Mouse (Mus musculus) embryonic facial prominence, embryonic 15.5 days (tissue): Measurements from ENCODE around the gene Ankrd11. TPM values are rescaled to one million over a fixed set of nuclear protein-coding genes. Genes with fewer than 3 reads are reported as not detected.

Source experiments
- ATAC-seq: fragments of 200-750 bp; cut with Nextera tagmentation; 2 replicates; pipeline ENCODE4 v1.8.0; 2017; ENCODE audit warnings: low read depth, moderate TSS enrichment; ENCODE audit not compliant: insufficient number of reproducible peaks, low FRiP score, low TSS enrichment
- H3K27ac ChIP-seq: fragments of 300-500 bp; sonication (generic); replicated peaks from 2 replicates; pipeline ENCODE4 v1.5.1; 2015; ENCODE audit warnings: mild to moderate bottlenecking, inconsistent platforms
- H3K27me3 ChIP-seq: fragments of 300-500 bp; sonication (generic); 2 replicates; pipeline ENCODE4 v1.6.1; 2015; ENCODE audit warnings: inconsistent platforms
- H3K36me3 ChIP-seq: fragments of 300-500 bp; sonication (generic); 2 replicates; pipeline ENCODE4 v1.6.1; 2015; ENCODE audit warnings: mild to moderate bottlenecking, inconsistent platforms
- H3K4me1 ChIP-seq: fragments of 300-500 bp; sonication (generic); 2 replicates; pipeline ENCODE4 v1.6.1; 2015; ENCODE audit warnings: inconsistent platforms
- H3K4me2 ChIP-seq: fragments of 300-500 bp; sonication (generic); replicated peaks from 2 replicates; pipeline ENCODE4 v1.6.1; 2015; ENCODE audit warnings: mild to moderate bottlenecking, inconsistent platforms
- H3K4me3 ChIP-seq: fragments of 300-500 bp; sonication (generic); replicated peaks from 2 replicates; pipeline ENCODE4 v1.5.1; 2015; ENCODE audit warnings: mild to moderate bottlenecking, inconsistent platforms
- H3K9ac ChIP-seq: fragments of 300-500 bp; sonication (generic); 2 replicates; pipeline ENCODE4 v1.6.1; 2015; ENCODE audit warnings: inconsistent platforms
- H3K9me3 ChIP-seq: fragments of 300-500 bp; sonication (generic); replicated peaks from 2 replicates; pipeline ENCODE4 v1.6.1; 2016; ENCODE audit warnings: inconsistent platforms
- WGBS: fragments of 180-500 bp; shearing (Covaris S2); methylation state at CpG from one replicate; pipeline ENCODE4 v1.1.7; 2015; 5-methylcytosine and 5-hydroxymethylcytosine counted together
- polyA plus RNA-seq: library from polyadenylated mRNA; unstranded; fragments of >200 nt; fragmentation: Nextera tagmentation; extraction: Ambion mirVana; gene quantifications from 2 replicates; pipeline ENCODE4 v1.2.1, GENCODE M21; 2015

The Ankrd11 gene
- 56.3 and 69.1 TPM in 2 replicates for polyA plus RNA-seq

- Histone ChIP-seq H3K27ac (peak within 1 kb of the TSS; percentile 97), H3K36me3 (no peaks in the 10 kb centered on the region), H3K4me2 (peak within 1 kb of the TSS; percentile 66), H3K4me3 (peak within 1 kb of the TSS; percentile 100), H3K9me3 (no peaks in the 10 kb centered on the region), H3K9ac (peak within 1 kb of the TSS; percentile 100), H3K4me1 (peaks cover 33% of the 10 kb centered on the region), H3K27me3 (no peaks in the 10 kb centered on the region)
- peak; percentile 97 for ATAC-seq
- WGBS: under 1% methylated on average over 81 of the region's 91 CpGs
Observed at GRCm38 (mm10) chr8:123042158-123042973, at the start of gene Ankrd11. Gene Ankrd11 (minus strand): TSS chr8:123042277.

GRCm38 (mm10) chr8:123087289-123087688 lies 45.2 kb upstream of the Ankrd11 start:
- Histone ChIP-seq H3K4me2 (no peak overlapping the region), H3K4me1 (no peaks in the 10 kb centered on the region), H3K4me3 (no peak overlapping the region), H3K27me3 (no peaks in the 10 kb centered on the region), H3K9me3 (no peaks in the 10 kb centered on the region), H3K36me3 (peaks cover 96% of the 10 kb centered on the region), H3K9ac (no peak overlapping the region), H3K27ac (no peak overlapping the region)
- ATAC-seq: no peak
- WGBS: 81% methylated on average over 9 of the region's 9 CpGs

DNA sequence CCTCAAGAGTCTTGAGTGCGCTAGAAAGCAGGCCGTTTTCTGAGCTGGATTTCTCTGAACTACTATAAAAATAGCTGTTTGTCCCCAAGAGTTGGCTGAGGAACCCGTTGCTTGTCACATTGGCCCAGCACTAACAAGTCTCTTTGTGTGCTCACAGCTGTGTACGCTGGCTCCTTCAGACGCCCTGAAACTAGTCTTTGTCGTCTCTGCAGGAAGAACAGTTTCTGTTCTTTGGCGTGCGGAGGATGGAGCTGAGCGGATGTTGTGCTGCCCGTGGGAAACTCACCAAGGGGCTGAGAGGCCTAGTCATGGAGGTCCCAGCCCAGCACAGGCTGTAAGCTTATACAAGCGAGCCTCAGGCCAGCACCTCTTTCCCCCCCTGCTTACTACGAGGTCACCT lies 41.5 kb upstream of the Ankrd11 start:
- H3K27me3 ChIP-seq: no peaks in the 10 kb centered on the region
- H3K27ac ChIP-seq: no peak overlapping the region
- peaks cover 95% of the 10 kb centered on the region for H3K36me3 ChIP-seq
- H3K4me3 ChIP-seq: no peak overlapping the region
- no peaks in the 10 kb centered on the region for H3K4me1 ChIP-seq
- no peak for ATAC-seq
- no peak overlapping the region for H3K4me2 ChIP-seq
- WGBS: 89% methylated on average over 12 of the region's 12 CpGs
- no peaks in the 10 kb centered on the region for H3K9me3 ChIP-seq
- H3K9ac ChIP-seq: no peak overlapping the region

DNA sequence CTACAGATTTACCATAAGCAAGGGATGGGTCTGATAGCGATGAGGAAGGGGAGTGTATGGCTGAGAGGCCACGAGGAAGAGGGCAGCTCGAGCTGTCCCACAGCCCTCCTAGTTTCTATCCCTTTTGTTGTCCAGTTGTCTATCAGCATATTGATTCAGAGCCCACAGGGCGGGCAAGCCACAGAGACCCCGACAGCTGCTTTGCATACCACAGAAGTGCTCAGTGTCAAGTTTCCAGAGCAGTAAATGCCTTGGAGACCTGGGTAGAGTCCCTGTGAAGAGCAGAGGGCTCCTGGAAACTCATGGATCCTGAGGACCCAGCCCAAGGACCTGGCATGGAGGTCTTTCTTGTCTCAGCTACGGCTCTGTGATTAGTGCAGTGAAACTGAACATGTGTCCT lies 40.9 kb upstream of the Ankrd11 start:
- no peaks in the 10 kb centered on the region for H3K27me3 ChIP-seq
- no peak overlapping the region for H3K9ac ChIP-seq
- H3K9me3 ChIP-seq: no peaks in the 10 kb centered on the region
- ATAC-seq: no peak
- H3K36me3 ChIP-seq: peaks cover 93% of the 10 kb centered on the region
- H3K4me3 ChIP-seq: no peak overlapping the region
- H3K4me1 ChIP-seq: no peaks in the 10 kb centered on the region
- WGBS: 73% methylated on average over 6 of the region's 6 CpGs
- H3K27ac ChIP-seq: no peak overlapping the region
- no peak overlapping the region for H3K4me2 ChIP-seq

DNA sequence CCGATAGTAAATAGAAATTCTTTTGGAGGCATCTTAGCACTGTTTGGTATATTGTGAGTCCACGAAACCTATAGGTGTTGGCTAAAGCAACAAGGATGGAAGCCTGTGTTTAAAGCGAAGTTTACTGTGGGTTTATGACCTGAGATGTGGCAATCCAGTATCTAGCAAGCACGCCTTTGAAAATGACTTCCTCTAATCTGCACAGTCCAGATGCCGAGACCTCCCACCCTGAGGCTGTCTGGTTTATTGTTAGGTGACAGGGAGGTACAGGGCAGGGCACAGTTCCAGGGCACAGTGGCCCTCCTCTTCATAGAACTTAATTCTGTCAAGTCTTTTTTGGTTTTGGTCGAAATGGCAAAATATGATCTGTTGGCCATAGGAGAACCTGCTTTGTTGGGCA lies 35.1 kb upstream of the Ankrd11 start:
- no peak for ATAC-seq
- H3K9me3 ChIP-seq: no peaks in the 10 kb centered on the region

DNA sequence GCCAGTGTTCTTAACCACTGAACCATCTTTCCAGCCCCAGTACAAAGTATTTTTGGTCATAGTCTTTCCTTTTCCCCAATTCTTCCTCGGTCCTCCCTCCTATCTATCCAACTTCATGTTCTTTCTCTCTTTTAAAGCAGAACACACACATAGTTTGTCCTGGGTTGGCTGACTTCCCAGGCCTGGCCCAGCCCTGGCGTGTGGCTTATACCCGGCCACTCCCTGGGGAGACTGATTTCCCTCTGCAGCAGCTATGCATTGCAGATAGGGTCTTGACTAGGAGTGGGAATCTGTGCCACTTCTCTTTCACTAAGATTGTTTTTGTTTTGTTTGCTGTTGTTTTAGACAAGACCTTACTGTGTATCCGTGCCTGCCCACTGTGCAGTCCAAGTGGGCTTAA lies 29.1 kb upstream of the Ankrd11 start:
- Histone ChIP-seq H3K27me3 (no peaks in the 10 kb centered on the region), H3K36me3 (peaks cover 46% of the 10 kb centered on the region), H3K27ac (no peak overlapping the region), H3K4me2 (no peak overlapping the region), H3K9me3 (no peaks in the 10 kb centered on the region), H3K4me1 (peaks cover 13% of the 10 kb centered on the region), H3K4me3 (no peak overlapping the region), H3K9ac (no peak overlapping the region)
- no peak for ATAC-seq
- WGBS: 69% methylated on average over 4 of the region's 4 CpGs

More for the DNA sequence above, 35.1 kb upstream of the Ankrd11 start:
- Histone ChIP-seq H3K27ac (no peak overlapping the region), H3K9ac (no peak overlapping the region), H3K27me3 (no peaks in the 10 kb centered on the region), H3K36me3 (peaks cover 87% of the 10 kb centered on the region), H3K4me2 (no peak overlapping the region), H3K4me1 (no peaks in the 10 kb centered on the region), H3K4me3 (no peak overlapping the region)
- WGBS: 91% methylated on average over 6 of the region's 6 CpGs

- Histone ChIP-seq H3K4me3 (peak overlapping the region; percentile 95), H3K9me3 (no peaks in the 10 kb centered on the region), H3K9ac (peak overlapping the region; percentile 96), H3K36me3 (peaks cover 12% of the 10 kb centered on the region; the same call in 1 of the 2 replicates), H3K27me3 (no peaks in the 10 kb centered on the region), H3K4me2 (peak overlapping the region; percentile 69), H3K27ac (peak overlapping the region; percentile 95), H3K4me1 (peaks cover 27% of the 10 kb centered on the region)
- 30% methylated on average over 7 of the region's 7 CpGs for WGBS
- ATAC-seq: no peak
Observed at GRCm38 (mm10) chr8:123066101-123066683, 24.1 kb upstream of the Ankrd11 start.

DNA sequence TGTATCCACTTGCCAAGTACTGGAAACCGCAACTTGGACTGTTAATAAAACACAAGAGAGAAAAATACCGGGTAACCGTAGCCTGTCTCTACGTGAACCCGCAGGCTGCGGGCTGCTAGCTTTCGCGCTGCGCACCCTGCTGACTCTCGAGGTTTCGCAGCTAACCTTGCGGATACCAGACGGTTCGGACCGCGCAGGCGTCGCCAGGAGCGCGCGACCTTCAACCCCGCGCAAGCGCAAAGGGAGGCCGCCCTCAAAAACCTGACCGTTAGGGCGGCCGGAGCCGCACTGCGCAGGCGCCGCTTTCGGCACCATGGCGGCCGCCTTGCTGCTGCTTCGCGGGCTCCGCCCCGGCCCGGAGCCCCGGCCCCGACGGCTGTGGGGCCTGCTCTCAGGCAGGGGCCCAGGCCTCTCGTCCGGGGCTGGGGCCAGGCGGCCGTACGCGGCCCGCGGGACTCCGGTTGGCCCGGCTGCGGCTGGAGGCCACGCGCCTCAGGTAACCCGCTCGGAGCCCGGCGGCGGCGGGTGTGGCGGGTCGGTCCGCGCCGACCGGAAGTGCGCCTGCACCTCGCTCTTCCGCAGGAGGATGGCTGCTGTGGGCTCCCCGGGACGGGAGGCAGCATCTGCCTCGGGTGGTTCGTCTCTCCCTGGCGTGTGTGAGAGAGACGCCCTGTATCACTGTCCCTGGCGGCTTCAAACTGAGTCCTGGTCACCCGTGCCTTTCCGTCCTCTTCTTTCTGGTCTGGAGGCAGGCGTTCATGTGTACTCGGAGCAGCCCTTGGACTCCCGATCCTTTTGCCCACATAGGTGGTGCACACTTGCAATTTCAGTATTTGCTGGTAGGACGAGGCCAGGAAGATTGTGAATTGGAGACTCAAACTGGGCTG lies 23.4 kb upstream of the Ankrd11 start:
- Histone ChIP-seq H3K4me1 (peaks cover 27% of the 10 kb centered on the region), H3K36me3 (0 out of 2 replicates have a peak, but pooled peaks cover 11% of the 10 kb centered on the region), H3K4me2 (peak overlapping the region; percentile 69), H3K4me3 (peak overlapping the region; percentile 95), H3K27me3 (no peaks in the 10 kb centered on the region), H3K9ac (peak overlapping the region; percentile 96), H3K9me3 (no peaks in the 10 kb centered on the region), H3K27ac (peak overlapping the region; percentile 95)
- WGBS: under 1% methylated on average over 84 of the region's 84 CpGs
- ATAC-seq: peak; percentile 98

- WGBS: under 1% methylated on average over 14 of the region's 14 CpGs
- peaks cover 27% of the 10 kb centered on the region for H3K4me1 ChIP-seq
- H3K36me3 ChIP-seq: 0 out of 2 replicates have a peak, but pooled peaks cover 11% of the 10 kb centered on the region
Observed at GRCm38 (mm10) chr8:123064809-123065213, 22.7 kb upstream of the Ankrd11 start.

DNA sequence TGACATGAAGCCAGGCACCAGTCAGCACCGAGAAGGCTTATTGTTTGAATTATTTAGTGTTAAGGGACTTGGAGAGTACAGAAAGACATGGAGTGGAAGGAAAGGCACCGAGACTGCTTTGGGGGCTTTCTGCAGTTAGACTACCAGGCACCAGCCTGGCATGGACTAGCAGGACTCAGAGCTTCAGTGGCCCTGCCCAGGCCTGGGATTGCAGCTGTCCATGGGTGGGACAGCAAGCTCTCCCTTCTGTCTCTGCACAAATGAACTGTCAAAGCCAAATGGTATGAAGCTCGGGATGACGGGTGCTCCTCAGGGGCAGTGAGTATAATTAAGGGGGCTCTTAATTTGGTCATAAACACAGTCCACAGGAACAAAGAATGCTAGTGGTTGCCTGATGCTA lies 22.0 kb upstream of the Ankrd11 start:
- Histone ChIP-seq H3K4me2 (peak overlapping the region; percentile 69), H3K27ac (peak overlapping the region; percentile 95; the same call in 1 of the 2 replicates), H3K9me3 (no peaks in the 10 kb centered on the region), H3K4me3 (peak overlapping the region; percentile 95; the same call in 1 of the 2 replicates), H3K4me1 (peaks cover 27% of the 10 kb centered on the region), H3K27me3 (no peaks in the 10 kb centered on the region), H3K9ac (no peak overlapping the region), H3K36me3 (0 out of 2 replicates have a peak, but pooled peaks cover 11% of the 10 kb centered on the region)
- ATAC-seq: no peak
- WGBS: 71% methylated on average over 4 of the region's 4 CpGs

More at GRCm38 (mm10) chr8:123064809-123065213, 22.7 kb upstream of the Ankrd11 start:
- 0 out of 2 replicates have a peak, but pooled peaks have one; percentile 17 for ATAC-seq
- no peaks in the 10 kb centered on the region for H3K27me3 ChIP-seq
- peak overlapping the region; percentile 96 for H3K9ac ChIP-seq
- H3K9me3 ChIP-seq: no peaks in the 10 kb centered on the region
- H3K4me2 ChIP-seq: peak overlapping the region; percentile 69
- peak overlapping the region; percentile 95 for H3K27ac ChIP-seq
- H3K4me3 ChIP-seq: peak overlapping the region; percentile 95
